Mouse (Mus musculus) testis, adult 2 months (tissue): ENCODE data around the gene Sell. TPM values are rescaled to one million over a fixed set of nuclear protein-coding genes. Genes with fewer than 3 reads are reported as not detected.

ENCODE experiments used
- H3K27ac ChIP-seq: fragments of 200-500 bp; 2 replicates; pipeline ENCODE4 v1.5.1; 2012; ENCODE audit warnings: low read depth, low read length; ENCODE audit not compliant: control insufficient read depth, insufficient read depth
- H3K27me3 ChIP-seq: fragments of 200-500 bp; 2 replicates; pipeline ENCODE4 v1.6.1; 2012; ENCODE audit warnings: mild to moderate bottlenecking, low read length, moderate library complexity; ENCODE audit not compliant: control insufficient read depth, insufficient read depth
- H3K36me3 ChIP-seq: fragments of 200-500 bp; 2 replicates; pipeline ENCODE4 v1.6.1; 2012; ENCODE audit warnings: mild to moderate bottlenecking, low read length; ENCODE audit not compliant: control insufficient read depth, insufficient read depth
- H3K4me1 ChIP-seq: fragments of 200-500 bp; 2 replicates; pipeline ENCODE4 v1.6.1; 2012; ENCODE audit warnings: low read length; ENCODE audit not compliant: control insufficient read depth, insufficient read depth
- H3K4me3 ChIP-seq: fragments of 200-500 bp; 2 replicates; pipeline ENCODE4 v1.5.1; 2012; ENCODE audit warnings: low read depth, mild to moderate bottlenecking, low read length, moderate library complexity, mixed read lengths; ENCODE audit not compliant: control insufficient read depth
- CTCF ChIP-seq: fragments of 200-500 bp; IDR thresholded peaks from 2 replicates; pipeline ENCODE4 v1.5.1; 2012; ENCODE audit warnings: low read depth, mild to moderate bottlenecking, inconsistent platforms, low read length, moderate library complexity; ENCODE audit not compliant: control insufficient read depth, insufficient read depth, insufficient replicate concordance
- POLR2A ChIP-seq: fragments of 200-500 bp; IDR thresholded peaks from 2 replicates; pipeline ENCODE4 v1.6.1; 2012; ENCODE audit warnings: low read depth, mild to moderate bottlenecking, inconsistent platforms, low read length, moderate library complexity; ENCODE audit not compliant: control insufficient read depth
- polyA plus RNA-seq: library from polyadenylated mRNA; depleted of rRNA; stranded (reverse); fragments of >200 nt; gene quantifications from 2 replicates; pipeline ENCODE4 v1.2.3, GENCODE M21; 2012

Gene Sell
- polyA plus RNA-seq, 1 experiment, result 2.2 TPM

DNA sequence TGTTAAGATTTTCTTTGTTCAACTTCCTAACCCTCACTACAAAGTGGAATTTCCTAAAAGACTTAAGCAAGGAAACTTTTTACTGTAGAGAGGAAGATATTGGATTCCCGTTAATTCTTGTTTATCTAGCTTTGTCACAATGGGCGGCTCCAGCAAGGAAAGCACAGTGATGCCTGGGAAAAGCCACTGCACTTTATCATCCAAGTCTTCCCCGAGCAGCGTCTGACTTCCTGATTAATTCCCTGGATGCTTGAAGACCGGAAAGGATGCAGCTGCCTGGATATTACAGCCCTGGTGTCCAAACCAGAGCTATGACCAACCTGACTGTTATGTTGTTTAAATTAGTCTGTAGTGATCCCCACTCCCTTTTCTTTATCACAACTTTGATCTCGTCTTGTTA lies 35.0 kb downstream of the Sell start:
- TF ChIP-seq POLR2A, result no peak
- no peak for TF ChIP-seq CTCF
- Histone ChIP-seq H3K4me1 (no peaks in the 10 kb centered on the region), H3K27me3 (no peaks in the 10 kb centered on the region), H3K36me3 (no peaks in the 10 kb centered on the region), H3K27ac (no peak overlapping the region), H3K4me3 (no peak overlapping the region)

DNA sequence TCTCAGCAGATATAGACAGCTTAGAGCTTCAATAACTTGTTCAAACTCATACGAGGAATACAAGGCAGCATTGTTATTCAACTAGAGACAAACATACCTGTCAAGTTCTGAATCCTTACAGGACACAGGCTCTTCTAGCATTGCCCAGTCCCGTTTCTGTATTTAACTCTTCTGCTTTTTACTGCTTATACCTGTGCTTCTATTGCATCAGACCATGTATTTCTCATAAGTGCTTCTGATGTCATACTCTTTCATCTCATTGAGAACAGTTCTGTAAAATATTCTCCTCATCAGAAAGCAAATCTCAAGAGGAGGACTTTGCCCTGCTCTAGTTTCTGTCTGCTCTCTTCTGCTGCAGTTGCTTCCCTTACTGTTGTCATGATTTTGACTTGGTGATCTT lies 36.1 kb downstream of the Sell start:
- no peak overlapping the region for H3K4me3 ChIP-seq
- no peak for TF ChIP-seq POLR2A
- no peak for TF ChIP-seq CTCF

DNA sequence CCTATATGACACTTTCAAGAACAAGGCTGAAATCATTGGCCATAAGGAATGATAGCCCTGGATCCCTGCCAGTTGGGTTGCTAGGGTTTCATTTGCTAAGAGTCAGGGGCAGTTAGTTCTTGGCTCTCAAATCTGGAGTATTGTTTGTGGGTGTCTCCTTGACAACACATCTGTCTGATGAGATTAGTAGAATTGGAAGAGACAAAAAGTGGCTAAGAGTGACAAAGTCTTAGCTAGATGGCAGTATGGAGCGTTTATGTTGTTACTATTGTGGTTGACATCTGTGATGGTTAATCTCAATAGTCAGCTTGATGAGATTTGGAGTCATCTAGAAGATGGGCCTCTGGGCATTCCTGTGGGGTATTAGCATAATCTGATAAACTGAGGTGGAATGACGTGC lies 36.6 kb downstream of the Sell start:
- Histone ChIP-seq H3K27me3 (no peaks in the 10 kb centered on the region), H3K4me3 (no peak overlapping the region), H3K27ac (no peak overlapping the region), H3K4me1 (no peaks in the 10 kb centered on the region), H3K36me3 (no peaks in the 10 kb centered on the region)
- TF ChIP-seq POLR2A (no peak), CTCF (no peak)

More for the DNA sequence above, 36.1 kb downstream of the Sell start:
- H3K4me1 ChIP-seq, result no peaks in the 10 kb centered on the region
- H3K36me3 ChIP-seq, result no peaks in the 10 kb centered on the region
- no peaks in the 10 kb centered on the region for H3K27me3 ChIP-seq
- H3K27ac ChIP-seq, result no peak overlapping the region

DNA sequence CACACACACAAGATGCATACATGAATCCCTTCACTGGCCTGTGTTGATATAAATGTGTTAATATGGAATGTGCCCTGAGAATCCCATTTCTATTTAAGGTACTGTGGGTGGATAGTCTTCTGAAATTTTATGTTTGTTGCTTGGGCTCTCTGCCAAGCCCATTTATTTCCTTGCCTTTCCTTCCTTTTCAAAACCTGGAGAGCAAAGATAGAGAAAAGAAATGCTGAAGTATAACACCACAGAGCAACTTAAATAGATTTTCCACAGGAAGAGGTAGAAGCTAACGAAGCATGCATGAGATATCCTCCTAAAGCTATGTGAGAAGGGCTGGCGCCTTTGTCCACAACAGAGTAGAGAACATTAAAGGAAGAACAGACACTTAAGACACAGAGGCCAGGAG lies 48.0 kb downstream of the Sell start:
- Histone ChIP-seq H3K4me3 (no peak overlapping the region), H3K36me3 (no peaks in the 10 kb centered on the region), H3K4me1 (no peaks in the 10 kb centered on the region), H3K27ac (no peak overlapping the region), H3K27me3 (no peaks in the 10 kb centered on the region)
- no peak for TF ChIP-seq CTCF
- TF ChIP-seq POLR2A, result no peak

GRCm38 (mm10) chr1:164110591-164111329 lies 49.0 kb downstream of the Sell start:
- Histone ChIP-seq H3K27ac (no peak overlapping the region), H3K4me3 (no peak overlapping the region), H3K27me3 (no peaks in the 10 kb centered on the region), H3K4me1 (no peaks in the 10 kb centered on the region), H3K36me3 (no peaks in the 10 kb centered on the region)
- TF ChIP-seq POLR2A, result no peak
- no peak for TF ChIP-seq CTCF

DNA sequence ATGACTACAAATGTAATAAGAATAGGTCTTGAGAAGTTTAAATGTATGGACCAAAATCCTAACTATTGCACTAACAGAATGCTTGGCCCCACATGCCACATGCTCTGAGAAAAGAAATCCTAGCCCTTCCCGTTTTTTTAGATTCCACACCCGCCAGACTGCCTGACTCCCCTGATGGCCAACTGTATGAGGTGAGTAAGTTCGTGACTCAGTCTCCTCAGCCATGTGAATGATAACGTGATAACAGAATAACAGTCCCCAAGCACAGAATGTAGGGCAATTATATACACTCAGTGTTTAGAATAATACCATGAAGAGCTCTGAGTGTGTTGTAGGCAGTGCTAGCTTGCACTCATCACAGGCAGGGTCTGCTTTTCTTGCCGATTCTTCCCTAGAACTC lies 52.5 kb downstream of the Sell start:
- Histone ChIP-seq H3K27ac (no peak overlapping the region), H3K27me3 (no peaks in the 10 kb centered on the region), H3K4me3 (no peak overlapping the region), H3K4me1 (no peaks in the 10 kb centered on the region), H3K36me3 (no peaks in the 10 kb centered on the region)
- TF ChIP-seq POLR2A (no peak), CTCF (no peak)

DNA sequence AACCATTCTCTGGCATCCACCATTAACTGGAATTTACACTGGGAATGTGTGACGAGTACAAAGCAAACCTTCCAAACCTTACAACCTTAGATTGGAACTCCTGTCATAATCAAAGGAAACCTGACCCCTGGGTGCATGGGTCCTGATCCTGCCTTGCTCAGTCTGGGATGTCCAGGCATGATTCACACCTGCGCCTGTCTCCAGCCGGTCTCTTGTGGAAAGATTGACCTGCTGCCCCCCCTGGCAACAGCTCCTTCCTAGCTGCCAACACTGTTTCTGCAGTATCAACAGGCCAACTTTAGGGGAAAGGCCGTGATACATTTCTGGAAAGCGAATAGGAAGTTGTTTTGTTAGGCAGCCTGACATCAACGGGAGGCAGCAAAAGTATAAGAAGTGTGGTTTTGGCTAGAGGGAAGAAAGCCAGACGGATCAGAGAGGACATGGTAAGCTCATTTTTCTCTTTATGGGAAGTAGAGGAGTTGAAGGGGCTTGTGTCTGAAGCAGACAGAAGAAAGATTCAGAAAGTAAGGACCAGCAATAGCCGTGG lies 53.2 kb downstream of the Sell start, which contains the start of gene Selp:
Gene Selp (plus strand): TSS at position 318 of the 547 bp plus-strand sequence.
- no peak for TF ChIP-seq POLR2A
- TF ChIP-seq CTCF, result no peak
- Histone ChIP-seq H3K4me3 (no peak within 1 kb of the TSS), H3K36me3 (no peaks in the 10 kb centered on the region), H3K27me3 (no peaks in the 10 kb centered on the region), H3K27ac (no peak within 1 kb of the TSS), H3K4me1 (no peaks in the 10 kb centered on the region)
